Mouse (Mus musculus) ES-Bruce4 (cell line): ENCODE measurements at regions not wholly inside any gene's neighbourhood (a gene's known extent, or its start where the extent isn't known, plus 50 kb on each side); places are given as distances from the start of the nearest gene placed in this dataset.

Experiments
- H3K27ac ChIP-seq: 2 replicates; pipeline ENCODE4 v1.5.1; 2012; ENCODE audit warnings: low read length, inconsistent platforms; ENCODE audit not compliant: insufficient read depth
- H3K27me3 ChIP-seq: 2 replicates; pipeline ENCODE4 v1.6.1; 2012; ENCODE audit warnings: mild to moderate bottlenecking, low read length, inconsistent platforms; ENCODE audit not compliant: control insufficient read depth, poor library complexity, insufficient read depth, severe bottlenecking
- H3K36me3 ChIP-seq: 2 replicates; pipeline ENCODE4 v1.6.1; 2012; ENCODE audit warnings: inconsistent platforms, mild to moderate bottlenecking, low read length, moderate library complexity; ENCODE audit not compliant: control insufficient read depth, poor library complexity, insufficient read depth, severe bottlenecking
- H3K4me1 ChIP-seq: one replicate; pipeline ENCODE4 v1.8.1; 2011; ENCODE audit warnings: low read length; ENCODE audit not compliant: control insufficient read depth, insufficient read depth
- H3K4me3 ChIP-seq: 2 replicates; pipeline ENCODE4 v1.5.1; 2011; ENCODE audit warnings: low read depth, mild to moderate bottlenecking, low read length
- H3K9ac ChIP-seq: 2 replicates; pipeline ENCODE4 v1.6.1; 2012; ENCODE audit warnings: low read depth, mild to moderate bottlenecking, inconsistent platforms; ENCODE audit not compliant: poor library complexity, severe bottlenecking
- H3K9me3 ChIP-seq: replicated peaks from 2 replicates; pipeline ENCODE4 v1.6.1; 2012; ENCODE audit warnings: mild to moderate bottlenecking, low read length, inconsistent platforms; ENCODE audit not compliant: control insufficient read depth, poor library complexity, insufficient read depth, severe bottlenecking
- CTCF ChIP-seq: IDR thresholded peaks from one replicate; pipeline ENCODE4 v1.8.1; 2011; ENCODE audit warnings: low read depth, low read length
- EP300 ChIP-seq: IDR thresholded peaks from 2 replicates; pipeline ENCODE4 v1.6.1; 2011; ENCODE audit warnings: low read depth, low read length; ENCODE audit not compliant: insufficient read depth
- POLR2A ChIP-seq: IDR thresholded peaks from one replicate; pipeline ENCODE4 v1.8.1; 2011; ENCODE audit warnings: low read length; ENCODE audit not compliant: insufficient read depth

DNA sequence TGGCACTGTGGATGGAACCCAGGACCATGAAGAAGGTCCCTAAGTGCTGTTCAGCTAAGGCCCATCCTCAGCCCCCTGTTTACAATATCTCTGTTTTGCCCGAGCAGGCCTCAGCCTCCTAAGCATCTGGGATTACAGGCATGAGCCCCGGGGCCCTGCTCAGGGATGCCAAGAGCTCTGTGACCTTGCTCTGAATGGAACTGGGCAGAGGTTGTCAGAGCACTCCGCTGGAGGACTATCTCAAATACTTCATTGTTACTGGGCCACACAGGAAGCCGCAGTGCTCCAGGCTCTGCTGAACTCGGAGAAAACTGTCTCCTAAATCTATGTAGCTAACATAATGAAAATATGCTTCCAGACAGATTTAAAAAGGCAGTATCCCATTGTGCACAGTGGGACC lies 235.7 kb upstream of the Sulf2 start:
- H3K27ac ChIP-seq, result no peak overlapping the region
- no peaks in the 10 kb centered on the region for H3K27me3 ChIP-seq
- no peak overlapping the region for H3K4me3 ChIP-seq
- H3K9me3 ChIP-seq, result no peaks in the 10 kb centered on the region
- no peak overlapping the region for H3K9ac ChIP-seq
- no peak for TF ChIP-seq POLR2A
- no peak for TF ChIP-seq CTCF
- TF ChIP-seq EP300, result no peak
- no peaks in the 10 kb centered on the region for H3K4me1 ChIP-seq
- no peaks in the 10 kb centered on the region for H3K36me3 ChIP-seq

DNA sequence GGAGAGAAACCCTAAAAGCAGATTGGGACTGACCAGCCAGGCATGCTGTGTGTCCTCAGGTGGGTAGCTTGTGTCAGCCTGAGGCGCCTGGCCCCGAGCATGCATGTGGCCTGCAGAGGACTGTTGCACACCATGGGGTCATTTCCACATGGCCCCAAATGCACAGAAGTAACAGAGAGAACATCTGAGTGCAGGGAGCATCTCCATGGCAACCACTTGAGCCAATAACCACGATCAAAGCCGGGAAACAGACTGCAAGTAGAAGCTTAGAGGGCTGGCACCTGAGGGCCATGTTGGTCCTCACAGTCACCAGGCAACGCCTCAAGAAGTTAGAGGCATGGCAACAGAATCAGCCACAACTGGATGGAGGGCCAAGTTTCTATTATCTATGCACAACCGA lies 232.6 kb upstream of the Sulf2 start:
- Histone ChIP-seq H3K4me1 (no peaks in the 10 kb centered on the region), H3K9me3 (no peaks in the 10 kb centered on the region), H3K9ac (no peak overlapping the region), H3K27me3 (no peaks in the 10 kb centered on the region), H3K4me3 (no peak overlapping the region), H3K27ac (no peak overlapping the region), H3K36me3 (no peaks in the 10 kb centered on the region)
- TF ChIP-seq CTCF, result no peak
- TF ChIP-seq EP300, result no peak
- no peak for TF ChIP-seq POLR2A

DNA sequence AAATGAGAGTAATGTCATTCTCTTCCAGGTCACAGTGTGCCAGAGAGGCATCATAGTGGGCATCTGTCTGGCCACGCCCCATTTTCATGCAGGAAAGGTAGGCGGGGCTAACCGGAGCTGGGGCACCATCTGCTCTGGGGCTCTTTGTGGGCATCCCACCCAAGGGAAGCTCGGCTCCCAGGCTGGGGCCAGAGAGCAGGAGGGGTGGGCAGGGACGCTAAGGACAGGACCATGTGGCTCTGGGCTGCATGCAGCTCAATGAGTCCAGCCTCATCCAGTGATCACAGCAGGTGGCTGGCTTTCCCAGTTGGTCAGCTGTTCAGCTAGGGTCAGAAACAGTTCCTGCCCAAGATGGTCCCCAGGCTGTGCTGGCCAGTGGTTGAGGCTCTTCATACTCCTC lies 231.4 kb upstream of the Sulf2 start:
- no peak overlapping the region for H3K9ac ChIP-seq
- H3K36me3 ChIP-seq, result no peaks in the 10 kb centered on the region
- TF ChIP-seq EP300 (no peak), POLR2A (no peak), CTCF (no peak)
- H3K9me3 ChIP-seq, result no peaks in the 10 kb centered on the region
- no peak overlapping the region for H3K4me3 ChIP-seq
- H3K4me1 ChIP-seq, result no peaks in the 10 kb centered on the region
- H3K27me3 ChIP-seq, result no peaks in the 10 kb centered on the region
- H3K27ac ChIP-seq, result no peak overlapping the region

DNA sequence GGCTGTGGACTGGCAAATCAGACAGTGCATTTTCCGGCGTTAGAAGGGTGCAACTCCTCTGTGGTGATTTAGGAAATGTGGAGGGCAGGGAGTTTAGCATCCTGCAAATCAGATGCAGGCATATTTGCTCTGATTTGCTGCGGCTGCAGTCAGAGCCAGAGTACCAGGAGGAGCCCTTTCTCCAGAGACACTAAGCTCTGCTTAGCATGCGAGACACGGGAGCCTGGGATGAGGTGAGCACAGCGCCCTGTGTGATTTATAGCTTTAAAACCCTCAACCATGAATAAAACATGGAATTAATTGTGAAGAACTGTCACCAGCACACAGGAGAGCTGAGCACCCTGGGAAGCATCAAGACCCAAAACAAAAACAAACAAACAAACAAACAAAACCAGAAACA lies 229.1 kb upstream of the Sulf2 start:
- Histone ChIP-seq H3K9me3 (no peaks in the 10 kb centered on the region), H3K9ac (no peak overlapping the region), H3K27me3 (no peaks in the 10 kb centered on the region), H3K27ac (no peak overlapping the region), H3K4me1 (no peaks in the 10 kb centered on the region), H3K4me3 (no peak overlapping the region), H3K36me3 (no peaks in the 10 kb centered on the region)
- no peak for TF ChIP-seq POLR2A
- no peak for TF ChIP-seq EP300
- TF ChIP-seq CTCF, result no peak

DNA sequence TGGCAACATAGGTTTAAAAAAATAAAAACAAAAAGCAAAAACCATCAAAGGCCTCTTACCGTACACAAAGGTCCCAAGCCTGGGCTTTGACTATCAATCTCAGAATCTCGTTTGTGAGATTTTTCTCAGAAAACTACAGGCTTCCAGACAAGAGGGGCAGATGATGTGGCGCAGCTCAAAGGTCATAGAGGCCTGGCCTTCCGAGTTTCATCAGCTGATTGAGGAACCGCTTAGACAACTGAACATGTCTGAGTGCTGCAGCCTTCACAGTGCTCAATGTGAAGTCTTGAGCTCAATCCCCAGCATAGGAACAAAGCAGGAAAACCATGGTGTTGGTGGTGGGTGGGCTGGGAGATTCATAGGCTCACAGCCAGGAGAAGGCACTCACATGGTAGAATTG lies 227.9 kb upstream of the Sulf2 start:
- Histone ChIP-seq H3K9ac (no peak overlapping the region), H3K4me3 (no peak overlapping the region), H3K27ac (no peak overlapping the region), H3K9me3 (no peaks in the 10 kb centered on the region), H3K27me3 (no peaks in the 10 kb centered on the region), H3K36me3 (no peaks in the 10 kb centered on the region), H3K4me1 (no peaks in the 10 kb centered on the region)
- TF ChIP-seq EP300 (no peak), CTCF (no peak), POLR2A (no peak)

DNA sequence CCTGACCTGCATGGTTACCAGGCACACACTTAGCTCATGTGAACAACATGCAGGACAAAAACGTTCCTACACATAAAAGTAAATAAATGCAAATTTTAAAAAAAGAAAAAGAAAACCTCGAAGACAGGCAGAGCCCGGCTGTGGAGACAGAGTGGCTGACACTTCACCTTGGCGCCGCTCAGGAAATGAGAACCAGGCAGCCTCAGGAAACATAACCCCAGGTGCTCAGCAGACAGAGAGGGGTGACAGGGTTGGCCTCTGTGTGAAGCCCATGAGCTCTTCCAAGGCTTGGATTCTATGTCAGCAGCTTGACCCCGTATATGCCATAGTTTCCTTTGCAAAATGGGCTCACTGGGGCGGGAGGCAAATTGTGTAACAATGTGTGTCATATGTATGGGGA lies 226.7 kb upstream of the Sulf2 start:
- Histone ChIP-seq H3K4me3 (no peak overlapping the region), H3K9me3 (no peaks in the 10 kb centered on the region), H3K27ac (no peak overlapping the region), H3K36me3 (no peaks in the 10 kb centered on the region), H3K4me1 (no peaks in the 10 kb centered on the region), H3K9ac (no peak overlapping the region), H3K27me3 (no peaks in the 10 kb centered on the region)
- TF ChIP-seq EP300, result no peak
- no peak for TF ChIP-seq POLR2A
- TF ChIP-seq CTCF, result no peak

DNA sequence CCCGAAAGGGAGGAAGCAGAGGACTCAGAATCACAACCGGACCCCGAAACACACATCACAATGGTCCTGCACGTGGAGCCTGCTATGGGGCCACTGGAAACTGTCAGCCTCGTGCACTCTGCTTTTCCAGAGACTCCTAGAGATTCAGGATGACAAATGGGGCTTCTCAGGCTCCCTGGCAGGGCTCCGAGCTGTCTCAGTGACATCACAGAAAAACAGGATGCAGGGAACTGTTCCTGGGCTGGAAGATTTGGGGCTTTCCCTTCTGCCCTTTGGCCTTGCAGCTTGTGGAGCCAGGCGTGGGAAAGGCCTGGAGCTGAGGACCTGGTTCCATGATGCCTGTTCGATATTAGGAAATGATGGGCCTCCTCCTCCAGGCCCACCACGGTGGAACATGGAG lies 225.4 kb upstream of the Sulf2 start:
- no peaks in the 10 kb centered on the region for H3K9me3 ChIP-seq
- TF ChIP-seq POLR2A (no peak), EP300 (no peak), CTCF (no peak)
- no peak overlapping the region for H3K4me3 ChIP-seq
- no peaks in the 10 kb centered on the region for H3K27me3 ChIP-seq
- H3K4me1 ChIP-seq, result no peaks in the 10 kb centered on the region
- H3K9ac ChIP-seq, result no peak overlapping the region
- no peaks in the 10 kb centered on the region for H3K36me3 ChIP-seq
- H3K27ac ChIP-seq, result no peak overlapping the region
